Comparison of ENCODE assay signal across 10 mouse cellular contexts in the genomic region with DNA sequence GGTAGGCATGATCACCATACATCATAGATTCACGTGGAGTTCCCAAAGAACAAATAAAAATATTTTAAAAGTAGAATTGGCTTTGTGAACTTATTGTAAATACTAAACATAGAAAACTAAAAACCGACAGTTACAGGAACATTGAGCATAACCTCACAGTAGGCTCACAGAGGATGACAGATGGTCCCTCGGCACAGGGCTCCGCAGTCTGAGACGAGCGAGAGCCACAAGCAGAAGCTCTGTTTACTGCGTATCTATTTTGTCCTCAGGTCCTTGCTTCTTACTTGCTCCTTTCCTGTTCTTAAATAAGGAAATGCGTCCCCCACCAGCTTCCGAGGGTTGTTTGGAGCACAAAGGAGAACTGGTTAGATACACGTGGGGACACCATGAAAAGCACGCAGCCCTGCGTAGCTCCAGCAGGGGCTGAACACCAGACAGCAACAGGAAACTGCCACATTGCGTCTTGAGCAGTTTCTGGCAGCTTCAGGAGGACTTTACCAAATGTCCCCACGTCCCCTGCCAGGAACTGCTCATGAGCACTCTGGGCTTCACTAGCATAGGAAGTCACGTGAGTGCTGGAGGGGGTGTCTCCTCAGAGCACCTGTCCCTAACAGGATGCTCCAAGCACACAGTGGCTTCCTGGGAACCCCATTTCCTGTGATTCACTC.
DNase-seq lines count a peak whose midpoint lies in the region; ATAC-seq and TF ChIP-seq lines count a peak whose summit lies in the region.
"Had no signal": no experiment of that assay in that cellular context is flagged by ENCODE, and none has a peak within 500 bp of the region (broad histone marks: within the 10 kb centered on the region; RNA-seq: fewer than 3 reads in every experiment).

No protein-coding gene starts in this region.

- H3K4me3 ChIP-seq in forebrain, embryonic 15.5 days: no peak overlapping the region
- no peak overlapping the region for H3K4me3 ChIP-seq in forebrain, embryonic 12.5 days (replicated peaks)
- no peak overlapping the region for H3K4me3 ChIP-seq in layer of hippocampus, adult 2 months
- H3K4me3 ChIP-seq: erythroblast, embryonic 14.5 days had no signal

- peak overlapping the region; percentile 44 for H3K27ac ChIP-seq in forebrain, embryonic 15.5 days (replicated peaks)
- H3K27ac ChIP-seq in forebrain, embryonic 12.5 days: no peak overlapping the region
- H3K27ac ChIP-seq in layer of hippocampus, adult 2 months: peak overlapping the region; percentile 74
- H3K27ac ChIP-seq: macrophage had no signal

- no peaks in the 10 kb centered on the region for H3K9me3 ChIP-seq in forebrain, embryonic 15.5 days
- H3K9me3 ChIP-seq in forebrain, embryonic 12.5 days: no peaks in the 10 kb centered on the region

- peak; percentile 55 for TF ChIP-seq CTCF in layer of hippocampus, adult 2 months (conservative IDR thresholded peaks at IDR 0.05)

- H3K9ac ChIP-seq in forebrain, embryonic 15.5 days (replicated peaks): no peak overlapping the region
- no peak overlapping the region for H3K9ac ChIP-seq in forebrain, embryonic 12.5 days

- H3K4me1 ChIP-seq in forebrain, embryonic 15.5 days: peaks cover 6% of the 10 kb centered on the region; the same call in 1 of the 2 replicates
- no peaks in the 10 kb centered on the region for H3K4me1 ChIP-seq in forebrain, embryonic 12.5 days

- DNase-seq in ZHBTc4 (ENCODE audit: low read depth, low spot score): peak; percentile 37
- DNase-seq in heart, adult 9 months (ENCODE audit: low spot score in 2 of 2): peak; percentile 73 to 90
- peak; percentile 57 to 77 for DNase-seq in layer of hippocampus, adult 2 months (ENCODE audit: low spot score in 2 of 2)
- peak; percentile 58 to 80 for DNase-seq in lung, postnatal 4 days
- DNase-seq in urinary bladder, postnatal 25 days (ENCODE audit: low spot score): no peak
- no peak for DNase-seq in testis, postnatal 14 days (ENCODE audit: low spot score)

- ATAC-seq in forebrain, embryonic 15.5 days (replicated peaks): peak; percentile 76
- no peak for ATAC-seq in forebrain, embryonic 12.5 days (ENCODE audit: low FRiP score)

- no peak overlapping the region for H3K4me2 ChIP-seq in forebrain, embryonic 15.5 days (replicated peaks)
- no peak overlapping the region for H3K4me2 ChIP-seq in forebrain, embryonic 12.5 days

- H3K36me3 ChIP-seq in forebrain, embryonic 15.5 days: no peaks in the 10 kb centered on the region
- no peaks in the 10 kb centered on the region for H3K36me3 ChIP-seq in forebrain, embryonic 12.5 days (replicated peaks)

- H3K27me3 ChIP-seq in forebrain, embryonic 15.5 days: no peaks in the 10 kb centered on the region
- H3K27me3 ChIP-seq in forebrain, embryonic 12.5 days: no peaks in the 10 kb centered on the region

- WGBS in forebrain, embryonic 15.5 days: 67% methylated on average over 15 of the region's 15 CpGs
- 82% methylated on average over 15 of the region's 15 CpGs for WGBS in forebrain, embryonic 12.5 days

Comparison
In these comparisons a context has a peak if more than half of its experiments do, and no peak if none do; other contexts are left out.
1. DNase-seq: peak in ZHBTc4 (single experiment), heart, adult 9 months (2 of 2), layer of hippocampus, adult 2 months (2 of 2) and lung, postnatal 4 days (2 of 2); none in urinary bladder, postnatal 25 days (single experiment) and testis, postnatal 14 days (single experiment).